Mouse (Mus musculus) urinary bladder, postnatal 4 days (tissue): ENCODE results near the gene Zbtb9.

Experiments used
- DNase-seq, 2 experiments: peaks; one replicate each; pipeline ENCODE4 v3.0.0; 2021 to 2022; ENCODE audit warnings: low spot score in 2 of 2

Gene Zbtb9

DNA sequence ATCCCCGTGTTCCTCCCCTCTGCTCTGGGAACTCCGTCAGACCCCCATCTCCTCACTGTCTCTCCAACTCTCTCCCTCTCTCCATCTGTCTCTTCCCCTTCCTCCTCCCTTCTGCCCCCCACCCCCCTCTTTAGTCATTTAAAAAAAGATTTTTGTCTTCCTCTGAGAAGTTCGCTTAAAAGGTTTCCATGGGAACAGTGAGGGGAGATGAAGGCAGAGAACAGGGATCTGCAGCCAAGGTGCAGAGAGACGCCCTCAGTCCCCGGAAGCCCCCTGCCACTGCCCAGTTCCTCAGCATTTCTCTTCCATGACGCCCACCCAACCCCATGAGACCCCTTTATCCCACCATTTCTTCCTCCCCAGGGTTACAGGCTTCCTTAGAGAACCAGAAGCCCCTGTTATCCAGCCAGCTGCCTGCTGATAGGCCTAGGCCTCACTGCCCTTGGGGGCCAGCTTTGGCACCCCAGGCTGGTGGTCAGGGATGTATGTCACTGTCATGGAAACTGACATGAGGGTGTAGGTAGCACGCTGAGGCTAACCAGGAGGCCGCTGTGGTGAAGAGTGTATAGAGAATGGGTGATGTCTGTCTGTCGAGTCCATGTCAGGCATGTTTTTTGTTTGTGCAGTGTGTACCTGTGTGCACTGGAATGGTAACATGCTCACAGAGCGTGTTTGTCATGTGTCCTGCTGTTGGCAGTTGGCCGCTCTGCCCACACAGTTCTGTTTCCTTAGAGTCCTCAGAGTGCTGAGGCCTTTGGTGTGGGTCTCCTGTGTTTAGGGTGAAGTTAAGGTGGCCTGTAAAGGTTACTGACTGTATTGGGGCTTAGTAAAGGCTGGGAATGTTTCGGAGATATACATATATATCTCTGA, 25.5 kb upstream of the Zbtb9 start:
- DNase-seq: no peak

DNA sequence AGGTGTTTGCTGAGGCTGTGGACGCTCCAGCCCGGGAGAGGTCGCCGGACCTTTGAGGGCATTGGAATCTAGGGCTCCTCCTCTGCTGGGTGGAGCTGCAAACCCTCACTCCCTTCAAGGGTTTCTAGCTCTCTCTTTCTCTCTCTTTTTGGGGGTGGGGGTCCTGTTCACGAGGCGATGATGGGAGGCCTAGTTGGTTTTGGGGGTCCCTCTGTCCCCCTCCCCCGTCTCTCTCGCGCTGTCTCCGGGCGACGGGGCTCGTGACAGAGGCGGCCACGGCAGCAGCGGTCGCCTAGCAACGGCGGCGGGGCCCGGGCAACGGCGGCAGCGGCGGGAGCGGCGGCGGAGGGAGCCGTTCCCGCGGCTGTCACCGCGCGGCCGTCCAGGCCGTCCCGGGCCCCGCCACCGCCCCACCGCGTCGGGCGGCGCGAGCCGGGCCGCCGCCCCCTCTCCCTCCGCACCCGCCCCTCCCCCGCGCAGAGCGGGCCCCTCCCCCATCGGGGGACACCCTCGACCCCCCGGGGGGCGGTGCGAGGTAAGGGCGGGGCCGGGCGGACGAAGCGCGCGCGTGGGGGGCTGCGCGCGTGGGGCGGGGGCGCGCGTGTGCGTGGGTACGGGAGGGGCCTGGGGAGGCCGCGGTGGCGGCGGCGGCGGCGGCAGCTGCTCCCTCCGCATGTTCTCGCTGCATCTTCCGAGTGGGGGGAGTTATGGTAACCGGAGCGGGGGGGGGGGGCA, 24.5 kb upstream of the Zbtb9 start:
- peak; percentile 22 to 60 for DNase-seq

DNA sequence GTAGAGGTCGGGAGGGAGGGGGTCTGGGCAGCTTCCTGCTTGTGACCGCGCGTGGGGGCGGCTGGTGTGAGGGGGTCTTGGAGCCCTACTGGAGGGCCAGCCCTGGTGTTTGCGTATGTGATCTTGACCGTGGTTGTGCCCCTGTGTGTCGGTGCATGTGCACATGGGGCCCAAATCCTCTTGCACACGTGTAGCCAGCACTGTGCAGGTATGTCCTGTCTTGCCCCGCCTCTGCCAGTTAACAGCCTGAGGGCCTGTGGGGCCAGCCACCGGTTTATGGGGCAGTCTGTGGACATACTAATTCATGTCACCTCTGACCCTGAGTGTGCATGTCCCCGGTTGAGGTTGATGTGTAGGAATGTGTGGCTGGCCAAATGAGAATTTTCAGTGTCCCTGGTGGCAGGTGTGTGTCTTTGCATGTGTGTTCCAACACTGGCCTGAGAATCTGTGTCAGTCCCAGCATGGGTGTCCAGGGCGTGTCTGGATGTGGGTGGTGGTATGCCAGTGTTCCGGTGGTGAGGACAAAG, 23.9 kb upstream of the Zbtb9 start:
- DNase-seq: peak in 1 of 2 experiments; percentile 57

DNA sequence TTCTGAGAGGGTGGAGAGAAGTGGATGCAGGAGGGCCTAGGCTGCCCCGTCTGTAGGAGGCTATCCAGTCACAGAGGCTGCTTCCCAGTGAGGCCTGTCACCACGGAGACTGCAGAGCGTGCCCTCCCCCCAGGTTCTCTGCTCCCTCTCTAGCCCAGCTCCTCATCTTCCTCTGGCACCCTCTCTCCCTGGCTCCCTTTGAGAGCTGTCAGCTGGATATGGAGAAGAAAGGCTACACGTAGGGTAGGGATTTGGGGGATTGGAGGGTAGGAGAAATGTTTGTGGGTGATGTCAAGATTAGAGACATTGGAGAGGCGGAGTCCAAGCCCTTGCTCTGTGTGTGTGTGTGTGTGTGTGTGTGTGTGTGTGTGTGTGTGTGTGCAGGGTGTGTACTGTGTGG, 23.1 kb upstream of the Zbtb9 start:
- DNase-seq: no peak

DNA sequence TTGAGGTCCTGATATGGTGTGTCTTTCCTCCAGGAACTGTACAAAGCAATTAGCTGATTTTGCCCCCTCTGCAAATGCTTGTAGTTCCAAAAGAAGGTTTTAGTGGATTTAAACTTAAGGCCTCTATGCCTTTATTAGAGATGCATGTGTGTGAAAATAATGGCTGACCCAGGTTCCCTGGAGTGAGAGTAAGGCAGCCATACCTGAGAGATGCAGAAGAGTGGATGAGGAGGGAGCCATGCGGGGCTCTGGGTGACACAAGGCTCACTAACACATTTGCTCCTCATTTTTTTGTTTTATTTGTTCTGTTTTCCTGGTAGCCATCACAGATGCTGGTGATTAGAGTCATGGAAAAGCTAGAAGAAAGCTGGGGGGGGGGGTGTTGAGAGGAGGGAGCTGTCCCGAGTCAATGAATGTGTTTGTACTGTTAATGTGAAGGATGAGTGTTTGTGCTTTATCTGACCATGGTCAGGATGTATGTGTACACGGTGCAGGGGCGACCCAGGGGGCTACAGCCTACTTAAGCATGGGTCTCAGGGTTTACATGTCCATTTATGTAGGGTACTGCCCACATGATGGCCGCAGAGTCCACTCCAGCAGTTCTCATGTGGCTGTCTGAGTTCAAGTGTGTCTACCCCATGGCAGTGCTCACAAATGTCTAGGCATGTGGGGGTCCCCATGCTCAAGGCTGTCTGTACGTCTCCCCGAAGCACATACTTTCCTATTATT, 22.2 kb upstream of the Zbtb9 start:
- DNase-seq: no peak

- peak; percentile 74 to 85 for DNase-seq
These were observed 21.6 kb upstream of the Zbtb9 start for GRCm38 (mm10) chr17:26951406-26951805.

GRCm38 (mm10) chr17:26951952-26952877, 20.8 kb upstream of the Zbtb9 start:
- DNase-seq: peak in 1 of 2 experiments; percentile 59

- DNase-seq: no peak
These were observed 19.8 kb upstream of the Zbtb9 start for GRCm38 (mm10) chr17:26953201-26953600.

DNA sequence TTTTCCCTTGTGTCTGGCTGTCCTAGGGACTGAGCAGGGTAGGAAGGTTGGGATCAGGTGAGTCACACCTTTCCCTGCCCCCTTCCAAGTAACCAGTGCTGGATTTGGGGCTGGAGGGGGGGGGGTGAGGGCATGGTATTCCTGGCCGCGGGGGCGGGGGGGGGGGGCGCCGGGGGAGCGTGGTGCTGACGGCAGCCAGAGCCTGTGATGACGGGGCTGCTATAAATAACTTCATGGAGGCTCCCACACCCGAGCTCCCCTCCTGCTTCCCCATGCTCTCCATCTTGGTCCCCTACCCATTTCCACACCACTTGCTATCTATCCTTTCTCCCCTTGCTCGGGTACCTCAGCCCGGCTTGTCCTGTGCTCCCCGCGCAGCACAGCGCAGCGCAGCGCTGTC, 19.2 kb upstream of the Zbtb9 start:
- no peak for DNase-seq

GRCm38 (mm10) chr17:26956309-26956708, 16.7 kb upstream of the Zbtb9 start:
- no peak for DNase-seq

- no peak for DNase-seq
These were observed 16.1 kb upstream of the Zbtb9 start for GRCm38 (mm10) chr17:26956895-26957294.

DNA sequence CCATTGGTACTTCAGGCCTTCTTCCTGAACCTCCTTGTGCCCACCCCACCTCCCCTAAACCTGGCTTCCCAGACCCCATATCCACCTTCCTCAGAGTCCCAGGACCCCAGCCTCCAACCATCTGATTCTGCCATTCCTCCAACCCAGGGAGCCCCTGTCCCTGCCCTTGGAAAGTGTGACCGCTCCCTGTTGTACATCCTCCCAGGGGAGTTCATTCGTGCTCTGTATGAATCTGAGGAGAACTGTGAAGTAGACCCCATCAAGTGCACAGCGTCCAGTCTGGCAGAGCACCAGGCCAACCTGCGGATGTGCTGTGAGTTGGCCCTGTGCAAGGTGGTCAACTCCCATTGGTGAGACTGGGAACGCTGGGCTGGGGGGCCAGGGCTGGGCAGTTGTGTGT, 15.1 kb upstream of the Zbtb9 start:
- DNase-seq: no peak

DNA sequence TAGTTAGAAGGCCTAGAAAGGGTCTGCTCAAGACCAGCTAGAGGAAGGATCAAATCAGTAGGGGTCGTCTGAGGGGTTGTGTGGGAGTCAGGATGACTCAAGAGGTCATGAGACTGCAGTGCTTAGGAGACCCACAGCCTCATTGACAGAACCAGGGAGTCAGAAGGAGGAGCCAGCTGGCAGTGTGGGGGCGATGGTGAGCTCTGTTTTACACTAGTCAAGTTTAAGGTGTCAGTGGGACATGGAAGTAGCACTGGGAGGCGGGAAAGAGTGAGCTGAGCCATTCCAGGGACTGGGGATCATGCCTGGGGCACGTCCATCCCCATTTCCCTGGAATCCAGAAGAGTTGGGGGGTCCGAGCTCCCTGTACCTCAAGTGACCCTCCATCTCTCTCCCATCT, 14.1 kb upstream of the Zbtb9 start:
- DNase-seq: no peak

- no peak for DNase-seq
These were observed 13.2 kb upstream of the Zbtb9 start for GRCm38 (mm10) chr17:26959815-26960214.

DNA sequence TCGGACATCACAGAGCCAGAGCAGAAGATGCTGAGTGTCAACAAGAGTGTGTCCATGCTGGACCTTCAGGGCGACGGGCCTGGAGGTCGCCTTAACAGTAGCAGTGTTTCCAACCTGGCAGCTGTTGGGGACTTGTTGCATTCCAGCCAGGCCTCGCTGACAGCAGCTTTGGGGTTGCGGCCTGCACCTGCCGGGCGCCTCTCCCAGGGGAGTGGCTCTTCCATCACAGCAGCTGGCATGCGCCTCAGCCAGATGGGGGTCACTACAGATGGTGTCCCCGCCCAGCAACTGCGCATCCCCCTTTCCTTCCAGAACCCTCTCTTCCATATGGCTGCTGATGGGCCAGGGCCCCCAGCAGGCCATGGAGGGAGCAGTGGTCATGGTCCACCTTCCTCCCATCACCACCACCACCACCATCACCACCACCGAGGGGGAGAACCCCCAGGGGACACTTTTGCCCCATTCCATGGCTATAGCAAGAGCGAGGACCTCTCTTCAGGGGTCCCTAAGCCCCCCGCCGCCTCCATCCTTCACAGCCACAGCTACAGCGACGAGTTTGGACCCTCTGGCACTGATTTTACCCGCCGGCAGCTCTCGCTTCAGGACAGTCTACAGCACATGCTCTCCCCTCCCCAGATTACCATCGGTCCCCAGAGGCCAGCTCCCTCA, 11.3 kb upstream of the Zbtb9 start:
- DNase-seq: no peak

- DNase-seq: no peak
These were observed 6.0 kb upstream of the Zbtb9 start for GRCm38 (mm10) chr17:26966993-26967392.

- no peak for DNase-seq
These were observed 5.5 kb upstream of the Zbtb9 start for GRCm38 (mm10) chr17:26967477-26967876.

DNA sequence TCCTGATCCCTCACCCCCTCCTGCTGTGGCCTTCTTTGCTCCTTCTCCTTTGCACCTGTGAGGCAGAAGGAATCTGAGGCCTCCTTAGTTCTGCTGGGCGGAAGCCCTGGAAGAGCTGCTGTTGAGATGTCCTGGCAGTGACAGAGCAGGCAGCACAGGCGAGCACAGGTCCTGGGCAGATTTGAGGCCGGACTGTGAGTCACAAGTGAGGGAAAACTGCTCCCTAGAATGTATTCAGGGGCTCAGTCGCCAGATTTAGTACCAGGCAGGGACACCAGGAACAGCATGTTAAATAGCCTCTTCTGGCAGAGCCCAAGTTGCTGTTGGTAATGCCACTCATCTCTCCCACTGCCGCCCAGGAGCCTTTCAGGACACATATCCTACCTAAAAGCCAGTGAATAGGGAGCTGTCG, 4.8 kb upstream of the Zbtb9 start:
- no peak for DNase-seq

GRCm38 (mm10) chr17:26969257-26969656, 3.7 kb upstream of the Zbtb9 start:
- DNase-seq: no peak

DNA sequence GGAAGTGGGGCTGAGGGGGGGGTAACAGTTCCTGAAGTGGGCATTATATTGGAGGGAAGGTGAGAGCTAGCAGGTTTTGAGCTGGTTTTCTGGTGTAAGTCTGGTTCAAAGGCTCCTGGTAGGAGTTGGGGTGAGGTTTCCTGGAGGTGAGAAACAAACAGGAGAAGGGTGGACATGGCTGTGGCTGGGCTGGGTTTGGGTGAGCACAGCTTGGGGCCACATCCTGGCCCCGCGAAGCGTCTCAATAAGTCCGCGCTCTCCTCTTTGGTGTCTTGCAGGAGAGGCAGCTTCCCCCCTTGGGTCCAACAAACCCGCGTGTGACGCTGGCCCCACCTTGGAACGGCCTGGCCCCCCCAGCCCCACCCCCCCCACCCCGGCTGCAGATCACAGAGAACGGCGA, 2.7 kb upstream of the Zbtb9 start:
- no peak for DNase-seq
